Mouse (Mus musculus): ENCODE results near the gene Foxn3. TPM values are rescaled to one million over a fixed set of nuclear protein-coding genes. Genes with fewer than 3 reads are reported as not detected.

Foxn3 gene
- polyA plus RNA-seq, 1 experiment from 2014 or later = 14.6 TPM

- H3K36me3 ChIP-seq (ENCODE audit: inconsistent target) = no peaks in the 10 kb centered on the region
- 81% methylated on average over 9 of the region's 9 CpGs for WGBS (ENCODE audit: missing documents)
- no peak overlapping the region for H3K4me3 ChIP-seq (ENCODE audit: inconsistent target)
- no peak overlapping the region for H3K27ac ChIP-seq
- no peaks in the 10 kb centered on the region for H3K79me2 ChIP-seq (ENCODE audit: inconsistent target)
These were observed 211.7 kb downstream of the Foxn3 start for GRCm38 (mm10) chr12:99351731-99352130.

GRCm38 (mm10) chr12:99349650-99349997 is 213.8 kb downstream of the Foxn3 start:
- H3K4me3 ChIP-seq (ENCODE audit: inconsistent target) = no peak overlapping the region
- H3K36me3 ChIP-seq (ENCODE audit: inconsistent target) = no peaks in the 10 kb centered on the region
- 40% methylated on average over 9 of the region's 9 CpGs for WGBS (ENCODE audit: missing documents)
- H3K79me2 ChIP-seq (ENCODE audit: inconsistent target) = no peaks in the 10 kb centered on the region
- H3K27ac ChIP-seq = no peak overlapping the region

- H3K27ac ChIP-seq = no peak overlapping the region
- no peak overlapping the region for H3K4me3 ChIP-seq (ENCODE audit: inconsistent target)
- no peaks in the 10 kb centered on the region for H3K79me2 ChIP-seq (ENCODE audit: inconsistent target)
- H3K36me3 ChIP-seq (ENCODE audit: inconsistent target) = no peaks in the 10 kb centered on the region
- WGBS (ENCODE audit: missing documents) = 91% methylated on average over 10 of the region's 10 CpGs
These were observed 214.3 kb downstream of the Foxn3 start for GRCm38 (mm10) chr12:99348940-99349649.

- H3K27ac ChIP-seq = no peak overlapping the region
- H3K36me3 ChIP-seq (ENCODE audit: inconsistent target) = no peaks in the 10 kb centered on the region
- H3K4me3 ChIP-seq (ENCODE audit: inconsistent target) = no peak overlapping the region
- WGBS (ENCODE audit: missing documents) = 92% methylated on average over 3 of the region's 3 CpGs
- no peaks in the 10 kb centered on the region for H3K79me2 ChIP-seq (ENCODE audit: inconsistent target)
These were observed 215.9 kb downstream of the Foxn3 start for GRCm38 (mm10) chr12:99347512-99347911.

GRCm38 (mm10) chr12:99346982-99347381 is 216.4 kb downstream of the Foxn3 start:
- Histone ChIP-seq H3K4me3 (ENCODE audit: inconsistent target) (no peak overlapping the region), H3K36me3 (ENCODE audit: inconsistent target) (no peaks in the 10 kb centered on the region), H3K79me2 (ENCODE audit: inconsistent target) (no peaks in the 10 kb centered on the region), H3K27ac (no peak overlapping the region)
- WGBS (ENCODE audit: missing documents) = 92% methylated on average over 3 of the region's 3 CpGs

- Histone ChIP-seq H3K79me2 (ENCODE audit: inconsistent target) (no peaks in the 10 kb centered on the region), H3K4me3 (ENCODE audit: inconsistent target) (no peak overlapping the region), H3K27ac (no peak overlapping the region), H3K36me3 (ENCODE audit: inconsistent target) (no peaks in the 10 kb centered on the region)
- WGBS (ENCODE audit: missing documents) = 84% methylated on average over 4 of the region's 4 CpGs
These were observed 218.1 kb downstream of the Foxn3 start for GRCm38 (mm10) chr12:99345323-99345722.

GRCm38 (mm10) chr12:99343378-99343777 is 220.0 kb downstream of the Foxn3 start:
- 91% methylated on average over 2 of the region's 2 CpGs for WGBS (ENCODE audit: missing documents)

GRCm38 (mm10) chr12:99342160-99342559 is 221.2 kb downstream of the Foxn3 start:
- 95% methylated on average over 3 of the region's 3 CpGs for WGBS (ENCODE audit: missing documents)
- no peaks in the 10 kb centered on the region for H3K36me3 ChIP-seq (ENCODE audit: inconsistent target)
- no peaks in the 10 kb centered on the region for H3K79me2 ChIP-seq (ENCODE audit: inconsistent target)
- no peak overlapping the region for H3K4me3 ChIP-seq (ENCODE audit: inconsistent target)
- H3K27ac ChIP-seq = no peak overlapping the region

More at GRCm38 (mm10) chr12:99343378-99343777, 220.0 kb downstream of the Foxn3 start:
- H3K79me2 ChIP-seq (ENCODE audit: inconsistent target) = no peaks in the 10 kb centered on the region
- no peak overlapping the region for H3K27ac ChIP-seq
- H3K4me3 ChIP-seq (ENCODE audit: inconsistent target) = no peak overlapping the region
- H3K36me3 ChIP-seq (ENCODE audit: inconsistent target) = no peaks in the 10 kb centered on the region

- no peaks in the 10 kb centered on the region for H3K36me3 ChIP-seq (ENCODE audit: inconsistent target)
- no peak overlapping the region for H3K4me3 ChIP-seq (ENCODE audit: inconsistent target)
- no peak overlapping the region for H3K27ac ChIP-seq
- no peaks in the 10 kb centered on the region for H3K79me2 ChIP-seq (ENCODE audit: inconsistent target)
- WGBS (ENCODE audit: missing documents) = 91% methylated on average over 7 of the region's 7 CpGs
These were observed 221.6 kb downstream of the Foxn3 start for GRCm38 (mm10) chr12:99341751-99342150.

GRCm38 (mm10) chr12:99340418-99341182 is 222.8 kb downstream of the Foxn3 start:
- H3K79me2 ChIP-seq (ENCODE audit: inconsistent target) = no peaks in the 10 kb centered on the region
- H3K4me3 ChIP-seq (ENCODE audit: inconsistent target) = no peak overlapping the region
- no peak overlapping the region for H3K27ac ChIP-seq
- 96% methylated on average over 13 of the region's 13 CpGs for WGBS (ENCODE audit: missing documents)
- no peaks in the 10 kb centered on the region for H3K36me3 ChIP-seq (ENCODE audit: inconsistent target)

- no peaks in the 10 kb centered on the region for H3K79me2 ChIP-seq (ENCODE audit: inconsistent target)
- H3K36me3 ChIP-seq (ENCODE audit: inconsistent target) = no peaks in the 10 kb centered on the region
- no peak overlapping the region for H3K4me3 ChIP-seq (ENCODE audit: inconsistent target)
- no peak overlapping the region for H3K27ac ChIP-seq
- 95% methylated on average over 11 of the region's 11 CpGs for WGBS (ENCODE audit: missing documents)
These were observed 223.6 kb downstream of the Foxn3 start for GRCm38 (mm10) chr12:99339640-99340325.

GRCm38 (mm10) chr12:99338754-99339153 is 224.6 kb downstream of the Foxn3 start:
- no peaks in the 10 kb centered on the region for H3K36me3 ChIP-seq (ENCODE audit: inconsistent target)
- WGBS (ENCODE audit: missing documents) = 96% methylated on average over 2 of the region's 2 CpGs
- H3K27ac ChIP-seq = no peak overlapping the region
- H3K79me2 ChIP-seq (ENCODE audit: inconsistent target) = no peaks in the 10 kb centered on the region
- H3K4me3 ChIP-seq (ENCODE audit: inconsistent target) = no peak overlapping the region

- Histone ChIP-seq H3K4me3 (ENCODE audit: inconsistent target) (no peak overlapping the region), H3K79me2 (ENCODE audit: inconsistent target) (no peaks in the 10 kb centered on the region), H3K27ac (no peak overlapping the region), H3K36me3 (ENCODE audit: inconsistent target) (no peaks in the 10 kb centered on the region)
- 88% methylated on average over 3 of the region's 3 CpGs for WGBS (ENCODE audit: missing documents)
These were observed 226.3 kb downstream of the Foxn3 start for GRCm38 (mm10) chr12:99337171-99337435.

GRCm38 (mm10) chr12:99336349-99337170 is 226.8 kb downstream of the Foxn3 start:
- no peaks in the 10 kb centered on the region for H3K79me2 ChIP-seq (ENCODE audit: inconsistent target)
- H3K36me3 ChIP-seq (ENCODE audit: inconsistent target) = no peaks in the 10 kb centered on the region
- no peak overlapping the region for H3K4me3 ChIP-seq (ENCODE audit: inconsistent target)
- no peak overlapping the region for H3K27ac ChIP-seq
- 67% methylated on average over 12 of the region's 12 CpGs for WGBS (ENCODE audit: missing documents)

Measured in macrophage (primary cell).